Mouse (Mus musculus) ES-E14 (cell line): ENCODE data around the gene Poc1a. TPM values are rescaled to one million over a fixed set of nuclear protein-coding genes. Genes with fewer than 3 reads are reported as not detected.

Source experiments
- DNase-seq: peaks from one replicate; pipeline ENCODE4 v3.0.0-alpha.2; 2013; ENCODE audit warnings: low read depth, low spot score
- H3K27ac ChIP-seq: 2 replicates; pipeline ENCODE4 v1.5.1; 2012; ENCODE audit warnings: low read depth, mild to moderate bottlenecking, low read length, moderate library complexity, mixed read lengths; ENCODE audit not compliant: poor library complexity, insufficient read depth, severe bottlenecking
- H3K36me3 ChIP-seq: 2 replicates; pipeline ENCODE4 v1.6.1; 2012; ENCODE audit warnings: mild to moderate bottlenecking, low read length, moderate library complexity, mixed read lengths; ENCODE audit not compliant: control insufficient read depth, poor library complexity, insufficient read depth, severe bottlenecking
- H3K4me1 ChIP-seq, 2 experiments: fragments of 150-350 bp in 1 of 2; sonication (generic) in 1 of 2; 2 replicates each; pipeline ENCODE4 v1.6.1; 2012; ENCODE audit warnings: low read length in 2 of 2, mild to moderate bottlenecking in 1 of 2, mixed read lengths in 1 of 2; ENCODE audit not compliant: control insufficient read depth in 2 of 2, insufficient read depth in 2 of 2, poor library complexity in 1 of 2
- H3K4me3 ChIP-seq, 2 experiments: fragments of 150-350 bp in 1 of 2; sonication (generic) in 1 of 2; 2 replicates each; pipeline ENCODE4 v1.5.1; 2012; ENCODE audit warnings: low read length in 2 of 2, low read depth in 1 of 2, mild to moderate bottlenecking in 1 of 2, mixed read lengths in 1 of 2; ENCODE audit not compliant: insufficient read depth in 1 of 2, poor library complexity in 1 of 2, severe bottlenecking in 1 of 2
- H3K9ac ChIP-seq: 2 replicates; pipeline ENCODE4 v1.6.1; 2012; ENCODE audit warnings: low read depth, mild to moderate bottlenecking, low read length, mixed read lengths; ENCODE audit not compliant: poor library complexity, insufficient read depth, severe bottlenecking
- H3K9me3 ChIP-seq: fragments of 150-350 bp; sonication (generic); 2 replicates; pipeline ENCODE4 v1.6.1; 2012; ENCODE audit warnings: low read depth, mild to moderate bottlenecking, low read length; ENCODE audit not compliant: control insufficient read depth, insufficient read depth
- CHD2 ChIP-seq: IDR thresholded peaks from 2 replicates; pipeline ENCODE4 v1.6.1; 2014; ENCODE audit warnings: mild to moderate bottlenecking, low read depth, low read length, inconsistent platforms
- HCFC1 ChIP-seq: IDR thresholded peaks from 2 replicates; pipeline ENCODE4 v1.6.1; 2012; ENCODE audit warnings: low read length, inconsistent platforms, borderline replicate concordance; ENCODE audit not compliant: insufficient read depth
- MAFK ChIP-seq: IDR thresholded peaks from 2 replicates; pipeline ENCODE4 v1.6.1; 2014; ENCODE audit warnings: mild to moderate bottlenecking, low read depth, low read length, inconsistent platforms; ENCODE audit not compliant: insufficient read depth
- ZC3H11A ChIP-seq: IDR thresholded peaks from 2 replicates; pipeline ENCODE4 v1.6.1; 2012; ENCODE audit warnings: low read depth, mild to moderate bottlenecking, inconsistent platforms, low read length, borderline replicate concordance
- ZNF384 ChIP-seq: IDR thresholded peaks from 2 replicates; pipeline ENCODE4 v1.6.1; 2012; ENCODE audit warnings: low read depth, low read length, inconsistent platforms
- in situ Hi-C, 2 experiments: fragments of 600-800 bp; cut with MboI; formaldehyde crosslinking; loops; one replicate each; pipeline ENCODE4 v1.15.1; 2025; ENCODE audit warnings: low sequenced_read_pairs in 2 of 2, inconsistent platforms in 1 of 2; ENCODE audit not compliant: unreplicated experiment in 2 of 2
- total RNA-seq: library from RNA; depleted of rRNA; stranded (reverse); fragments of 300-350 nt; gene quantifications from 2 replicates; pipeline ENCODE4 v1.2.3, GENCODE M21; 2012

Gene Poc1a
- total RNA-seq, 1 experiment = 21.2 TPM

DNA sequence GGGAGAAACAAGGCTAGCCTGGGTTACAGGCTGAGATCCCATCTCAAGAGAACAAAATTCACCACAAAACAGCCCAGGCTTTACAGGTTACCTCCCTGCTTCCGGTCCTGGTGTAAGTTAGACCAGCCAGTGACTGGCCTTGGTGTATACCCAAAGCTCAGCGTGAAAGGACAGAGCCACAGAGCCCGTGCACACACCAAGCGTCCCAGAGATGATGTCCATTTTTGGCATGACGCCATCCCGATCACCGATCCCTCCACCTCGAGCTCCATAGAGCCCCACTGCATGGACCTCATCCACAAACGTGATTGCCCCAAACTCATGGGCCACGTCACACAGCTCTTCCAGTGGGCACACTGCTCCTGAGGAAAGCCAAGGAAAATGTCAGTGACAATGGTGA lies 43.0 kb upstream of the Poc1a start:
- in situ Hi-C loops = no loop called here
- Histone ChIP-seq H3K9me3 (no peaks in the 10 kb centered on the region), H3K9ac (no peak overlapping the region), H3K4me3 (no peak overlapping the region), H3K27ac (no peak overlapping the region), H3K36me3 (peaks cover 29% of the 10 kb centered on the region; the same call in 1 of the 2 replicates), H3K4me1 (no peaks in the 10 kb centered on the region; a peak in 2 of 4 replicates)
- TF ChIP-seq CHD2 (no peak), MAFK (no peak), HCFC1 (no peak), ZNF384 (no peak), ZC3H11A (no peak)
- no peak for DNase-seq

DNA sequence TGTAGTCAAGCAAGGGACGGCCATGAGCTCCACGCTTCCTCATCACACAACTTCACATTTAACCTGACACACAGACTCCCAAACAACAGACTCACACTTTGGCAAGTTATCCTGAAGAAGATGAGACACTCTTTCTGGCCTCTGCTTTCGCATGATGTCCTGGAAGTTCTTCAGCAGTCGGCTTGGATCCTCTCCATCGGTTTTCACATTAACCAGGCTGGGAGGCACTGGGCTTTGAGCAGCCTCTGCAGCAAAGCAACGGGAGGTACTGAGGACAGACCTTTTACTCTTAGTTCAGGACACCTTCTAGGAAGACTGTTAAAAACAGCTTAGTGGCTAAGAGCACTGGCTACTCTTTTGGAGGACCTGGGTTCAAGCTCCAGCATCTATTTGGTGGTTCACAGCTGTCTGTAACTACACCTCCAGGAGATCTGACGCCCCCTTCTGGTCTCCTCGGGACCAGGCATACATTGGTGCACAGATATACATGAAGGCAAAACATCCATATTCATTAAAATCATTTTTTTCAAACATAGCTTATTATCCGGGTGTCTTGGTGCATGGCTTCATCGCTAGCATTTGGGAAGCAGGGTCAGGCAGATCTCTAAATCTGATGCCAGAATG lies 39.2 kb upstream of the Poc1a start:
- in situ Hi-C loops = no loop called here
- DNase-seq = no peak
- Histone ChIP-seq H3K4me1 (peaks cover 0 to 2% of the 10 kb centered on the region in 2 experiments; a peak in 2 of 4 replicates), H3K36me3 (peaks cover 21% of the 10 kb centered on the region; the same call in 1 of the 2 replicates), H3K27ac (no peak overlapping the region), H3K9me3 (no peaks in the 10 kb centered on the region), H3K9ac (no peak overlapping the region), H3K4me3 (no peak overlapping the region)
- TF ChIP-seq ZC3H11A (no peak), MAFK (no peak), HCFC1 (no peak), ZNF384 (no peak), CHD2 (no peak)

DNA sequence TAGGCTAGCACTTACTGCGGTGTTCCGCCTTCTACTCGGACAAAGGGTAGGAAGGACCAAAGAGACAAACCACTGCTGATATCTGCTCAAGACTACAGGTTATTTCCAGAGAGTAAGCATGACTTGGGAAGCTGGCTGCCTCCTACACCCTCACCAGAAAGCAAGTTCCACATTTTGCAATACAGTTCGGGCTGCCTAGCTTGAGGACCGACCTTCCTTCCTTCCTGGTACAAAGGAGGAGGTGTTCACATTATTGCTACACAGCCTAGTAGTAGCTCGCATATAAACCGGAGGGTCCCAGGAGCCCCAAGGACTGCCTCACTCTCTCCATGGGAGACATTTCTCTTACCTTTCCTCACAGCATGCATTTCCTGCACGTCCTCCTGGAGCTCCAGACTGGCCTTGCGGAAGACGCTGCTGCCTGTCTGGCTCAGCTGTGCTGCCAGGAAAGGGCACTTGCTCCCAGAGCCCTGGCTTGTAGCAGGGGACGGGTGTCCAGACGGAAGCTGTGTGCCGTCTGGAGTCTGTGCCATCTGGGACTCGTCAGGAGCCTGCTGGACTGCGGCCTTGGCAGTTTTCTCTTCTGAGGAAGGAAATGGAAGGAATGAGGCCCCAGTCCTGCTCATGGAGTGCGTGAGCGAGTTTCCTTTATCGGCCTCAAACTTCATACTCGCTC lies 37.9 kb upstream of the Poc1a start:
- no peak for DNase-seq
- peak overlapping the region; percentile 28 to 42 for H3K4me3 ChIP-seq
- H3K27ac ChIP-seq = no peak overlapping the region
- H3K4me1 ChIP-seq = peaks cover 0 to 2% of the 10 kb centered on the region in 2 experiments; a peak in 2 of 4 replicates
- H3K9ac ChIP-seq = no peak overlapping the region
- in situ Hi-C loops = no loop called here
- H3K9me3 ChIP-seq = no peaks in the 10 kb centered on the region
- peaks cover 19% of the 10 kb centered on the region; the same call in 1 of the 2 replicates for H3K36me3 ChIP-seq
- TF ChIP-seq ZC3H11A = no peak
- no peak for TF ChIP-seq HCFC1

DNA sequence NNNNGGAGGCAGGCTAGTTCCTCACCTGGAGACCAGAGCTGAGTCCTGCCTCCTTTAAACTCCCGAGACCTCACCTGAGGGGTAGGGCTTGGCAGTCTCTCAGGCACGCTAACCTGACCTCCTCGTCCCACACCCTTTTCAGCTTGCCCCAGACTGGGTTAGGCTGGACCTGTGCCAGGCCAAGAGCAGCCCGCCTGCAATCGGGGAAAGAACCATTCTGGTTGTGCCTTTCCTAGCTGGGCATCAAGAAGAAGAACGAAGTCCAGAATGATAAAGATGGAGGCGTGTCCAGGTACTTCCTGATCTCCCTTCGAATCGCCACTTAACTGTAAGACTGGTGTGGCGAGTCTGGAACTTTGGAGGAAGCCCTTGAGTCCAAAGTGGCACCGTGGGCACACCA lies 31.3 kb upstream of the Poc1a start:
- TF ChIP-seq ZNF384 (no peak), MAFK (no peak), ZC3H11A (no peak), CHD2 (no peak), HCFC1 (no peak)
- in situ Hi-C loops = no loop called here

More for the DNA sequence above, 31.3 kb upstream of the Poc1a start:
- Histone ChIP-seq H3K36me3 (no peaks in the 10 kb centered on the region), H3K4me1 (peaks cover 0 to 3% of the 10 kb centered on the region in 2 experiments; a peak in 2 of 4 replicates), H3K9me3 (no peaks in the 10 kb centered on the region), H3K4me3 (no peak overlapping the region), H3K9ac (no peak overlapping the region), H3K27ac (no peak overlapping the region)
- DNase-seq = no peak
